Mouse (Mus musculus) left cerebral cortex, adult 11 months (tissue): Measurements from ENCODE around the gene Zswim3.

Experiments used
- DNase-seq: peaks from one replicate; pipeline ENCODE4 v3.0.0; 2022; ENCODE audit warnings: low spot score

Gene Zswim3

GRCm38 (mm10) chr2:164804533-164805331, at the start of gene Zswim3, which contains the start of gene Acot8:
Zswim3 (plus strand) TSS chr2:164805098.
Acot8 (minus strand) TSS chr2:164804882.
- DNase-seq: peak; percentile 98

- no peak for DNase-seq
These were observed 47.1 kb upstream of the Zswim3 start for GRCm38 (mm10) chr2:164757841-164758240.

GRCm38 (mm10) chr2:164758692-164759091, 46.2 kb upstream of the Zswim3 start:
- no peak for DNase-seq

GRCm38 (mm10) chr2:164760059-164760833, 44.7 kb upstream of the Zswim3 start:
- no peak for DNase-seq

GRCm38 (mm10) chr2:164761502-164761901, 43.4 kb upstream of the Zswim3 start:
- DNase-seq: no peak

GRCm38 (mm10) chr2:164761971-164762370, 42.9 kb upstream of the Zswim3 start:
- DNase-seq: no peak

- DNase-seq: no peak
These were observed 42.3 kb upstream of the Zswim3 start for GRCm38 (mm10) chr2:164762593-164762992.

GRCm38 (mm10) chr2:164765841-164766240, 39.1 kb upstream of the Zswim3 start:
- no peak for DNase-seq

GRCm38 (mm10) chr2:164767812-164768540, 36.9 kb upstream of the Zswim3 start:
- no peak for DNase-seq

GRCm38 (mm10) chr2:164769258-164770037, 35.5 kb upstream of the Zswim3 start, which contains the start of gene Ube2c:
Ube2c (plus strand) TSS chr2:164769898.
- DNase-seq: peak; percentile 96

- DNase-seq: no peak
These were observed 34.6 kb upstream of the Zswim3 start for GRCm38 (mm10) chr2:164770279-164770678.

- no peak for DNase-seq
These were observed 33.8 kb upstream of the Zswim3 start for GRCm38 (mm10) chr2:164771123-164771522.

GRCm38 (mm10) chr2:164773229-164773988, 31.5 kb upstream of the Zswim3 start:
- DNase-seq: no peak

GRCm38 (mm10) chr2:164773989-164774364, 30.9 kb upstream of the Zswim3 start:
- DNase-seq: no peak

GRCm38 (mm10) chr2:164776130-164776529, 28.8 kb upstream of the Zswim3 start:
- DNase-seq: no peak

- DNase-seq: no peak
These were observed 28.1 kb upstream of the Zswim3 start for GRCm38 (mm10) chr2:164776801-164777200.

GRCm38 (mm10) chr2:164777246-164778014, 27.5 kb upstream of the Zswim3 start:
- no peak for DNase-seq

- no peak for DNase-seq
These were observed 26.9 kb upstream of the Zswim3 start for GRCm38 (mm10) chr2:164778015-164778287.

- no peak for DNase-seq
These were observed 26.1 kb upstream of the Zswim3 start for GRCm38 (mm10) chr2:164778809-164779208.

- DNase-seq: no peak
These were observed 25.3 kb upstream of the Zswim3 start, which contains the start of gene Tnnc2 for GRCm38 (mm10) chr2:164779481-164780086. Tnnc2 (minus strand) TSS chr2:164779967.
